Mouse (Mus musculus) G1E (cell line): ENCODE data around the gene Lmna. TPM values are rescaled to one million over a fixed set of nuclear protein-coding genes. Genes with fewer than 3 reads are reported as not detected.

Source experiments
- ATAC-seq: 2 replicates; pipeline ENCODE4 v1.8.0; 2016; ENCODE audit warnings: mild to moderate bottlenecking; ENCODE audit not compliant: insufficient number of reproducible peaks, poor library complexity, low FRiP score, severe bottlenecking; ENCODE audit errors: extremely low read depth
- DNase-seq: peaks from one replicate; pipeline ENCODE4 v3.0.0; 2012; ENCODE audit warnings: low spot score
- H3K27me3 ChIP-seq: 2 replicates; pipeline ENCODE4 v1.6.1; 2012; ENCODE audit warnings: mild to moderate bottlenecking, low read length, inconsistent platforms; ENCODE audit not compliant: insufficient read depth
- H3K36me3 ChIP-seq: replicated peaks from 2 replicates; pipeline ENCODE3; 2012; ENCODE audit warnings: mild to moderate bottlenecking, inconsistent platforms
- H3K4me1 ChIP-seq: 2 replicates; pipeline ENCODE4 v1.6.1; 2012; ENCODE audit warnings: low read depth, low read length, inconsistent platforms, mixed read lengths; ENCODE audit not compliant: insufficient read depth
- H3K4me3 ChIP-seq: 2 replicates; pipeline ENCODE4 v1.5.1; 2012; ENCODE audit warnings: low read depth, mild to moderate bottlenecking, inconsistent platforms, low read length, moderate library complexity, mixed read lengths
- H3K9me3 ChIP-seq: replicated peaks from 2 replicates; pipeline ENCODE4 v1.6.1; 2012; ENCODE audit warnings: inconsistent platforms
- CTCF ChIP-seq: IDR thresholded peaks from 2 replicates; pipeline ENCODE4 v1.5.1; 2012; ENCODE audit warnings: low read depth, low read length, inconsistent platforms, mixed read lengths
- GATA1 ChIP-seq: IDR thresholded peaks from 2 replicates; pipeline ENCODE4 v1.6.1; 2012; ENCODE audit warnings: borderline replicate concordance, low read length, inconsistent platforms, mixed read lengths
- GATA2 ChIP-seq: IDR thresholded peaks from 2 replicates; pipeline ENCODE4 v1.6.1; 2012; ENCODE audit warnings: low read depth, low read length, inconsistent platforms, borderline replicate concordance
- POLR2AphosphoS5 ChIP-seq: IDR thresholded peaks from 2 replicates; pipeline ENCODE4 v1.6.1; 2012; ENCODE audit warnings: low read depth, low read length, inconsistent platforms; ENCODE audit not compliant: insufficient replicate concordance
- TAL1 ChIP-seq: conservative IDR thresholded peaks from 2 replicates; pipeline ENCODE4 v1.6.1; 2012; ENCODE audit warnings: low read depth, low read length, inconsistent platforms, mixed read lengths
- polyA plus RNA-seq: library from polyadenylated mRNA; stranded (reverse); fragments of >175 nt; gene quantifications from 2 replicates; pipeline ENCODE4 v1.2.3, GENCODE M21; 2012
- total RNA-seq, 2 experiments: library from RNA; stranded (forward) in 1 of 2; stranded (reverse) in 1 of 2; fragments of 200-1000 nt in 1 of 2; fragments of >200 nt in 1 of 2; fragmentation: Nextera tagmentation in 1 of 2; gene quantifications; 2 replicates each; pipeline ENCODE4 v1.2.3; 2014 to 2017

Gene Lmna
- total and polyA plus RNA-seq, 3 experiments: 72.1 to 336 (median 98.2) TPM

DNA sequence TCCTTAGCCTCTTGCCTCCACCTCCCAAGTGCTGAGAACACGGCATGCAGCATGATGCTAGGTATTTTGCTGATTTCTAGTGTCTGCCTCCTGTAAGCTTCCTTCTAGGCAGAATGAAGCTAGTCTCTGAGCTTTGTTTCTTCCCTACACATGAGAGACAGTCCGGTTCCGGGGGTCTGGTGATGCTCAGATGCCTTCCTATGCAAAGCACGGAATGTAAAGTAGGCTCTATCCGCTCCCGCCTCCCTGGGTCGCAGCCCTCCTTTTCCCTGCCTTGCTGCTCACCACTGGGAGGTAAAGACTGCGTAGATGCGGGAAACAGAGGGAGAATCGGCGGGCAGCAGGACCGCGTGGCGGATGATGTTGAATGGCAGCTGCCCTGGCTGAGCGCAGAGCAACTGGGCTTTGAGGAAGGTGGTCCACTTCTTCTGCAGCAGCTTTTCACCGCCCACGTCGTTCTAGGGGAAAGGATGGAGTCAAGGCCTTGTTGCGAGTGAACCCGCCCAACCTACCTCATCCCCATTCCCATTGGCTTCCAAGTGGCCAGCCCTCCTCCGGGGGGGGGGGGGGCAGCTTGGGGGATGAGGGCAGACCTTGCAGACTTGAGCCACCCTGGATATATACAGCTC is 60.2 kb downstream of the Lmna start:
- peaks cover 76% of the 10 kb centered on the region for H3K27me3 ChIP-seq
- TF ChIP-seq CTCF (no peak), TAL1 (no peak), GATA1 (no peak), GATA2 (no peak), POLR2AphosphoS5 (no peak)
- ATAC-seq: no peak

DNA sequence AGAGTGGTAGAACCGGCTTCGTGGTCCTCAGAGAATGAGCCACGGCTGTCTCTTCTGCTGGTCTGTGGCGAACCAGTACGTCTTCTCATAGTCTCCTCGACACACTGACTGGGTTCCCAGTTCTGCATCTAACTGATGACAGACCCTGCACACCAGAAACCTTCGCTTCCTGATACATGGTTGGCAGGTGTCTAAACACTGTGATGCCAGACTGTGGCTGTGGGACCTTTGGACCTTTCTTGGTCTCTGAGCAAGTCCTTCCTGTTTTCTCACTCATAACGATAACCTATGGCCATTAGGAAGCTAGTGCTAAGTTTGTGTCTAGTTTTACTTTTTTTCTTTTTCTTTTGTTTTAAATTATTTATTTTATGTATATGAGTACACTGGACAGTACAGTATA is 61.3 kb downstream of the Lmna start:
- H3K4me1 ChIP-seq: peaks cover 35% of the 10 kb centered on the region
- DNase-seq (no peak), ATAC-seq (no peak)
- TF ChIP-seq POLR2AphosphoS5 (no peak), TAL1 (no peak), GATA1 (no peak), GATA2 (no peak), CTCF (no peak)
- H3K27me3 ChIP-seq: peaks cover 70% of the 10 kb centered on the region
- H3K9me3 ChIP-seq: no peaks in the 10 kb centered on the region
- H3K4me3 ChIP-seq: no peak overlapping the region
- peaks cover 4% of the 10 kb centered on the region for H3K36me3 ChIP-seq

More for the DNA sequence above, 60.2 kb downstream of the Lmna start:
- no peak overlapping the region for H3K4me3 ChIP-seq
- peaks cover 4% of the 10 kb centered on the region for H3K36me3 ChIP-seq
- H3K9me3 ChIP-seq: no peaks in the 10 kb centered on the region
- DNase-seq: no peak
- peaks cover 42% of the 10 kb centered on the region for H3K4me1 ChIP-seq

- TF ChIP-seq CTCF (no peak), GATA1 (no peak), GATA2 (no peak), POLR2AphosphoS5 (no peak), TAL1 (no peak)
- no peak for DNase-seq
- H3K36me3 ChIP-seq: peaks cover 4% of the 10 kb centered on the region
- H3K4me3 ChIP-seq: no peak overlapping the region
- H3K27me3 ChIP-seq: peaks cover 65% of the 10 kb centered on the region
- no peaks in the 10 kb centered on the region for H3K9me3 ChIP-seq
- no peak for ATAC-seq
- H3K4me1 ChIP-seq: peaks cover 34% of the 10 kb centered on the region
Observed at GRCm38 (mm10) chr3:88447676-88448183, 62.0 kb downstream of the Lmna start.

- peaks cover 54% of the 10 kb centered on the region for H3K27me3 ChIP-seq
- no peak overlapping the region for H3K4me3 ChIP-seq
- peaks cover 35% of the 10 kb centered on the region for H3K4me1 ChIP-seq
Observed at GRCm38 (mm10) chr3:88446471-88447123, 63.2 kb downstream of the Lmna start.

GRCm38 (mm10) chr3:88442888-88443287 is 66.9 kb downstream of the Lmna start:
- TF ChIP-seq TAL1: no peak
- no peak for DNase-seq
- H3K9me3 ChIP-seq: no peaks in the 10 kb centered on the region
- H3K4me3 ChIP-seq: no peak overlapping the region; the same call in 1 of the 2 replicates
- peaks cover 2% of the 10 kb centered on the region for H3K36me3 ChIP-seq
- H3K27me3 ChIP-seq: peaks cover 46% of the 10 kb centered on the region
- ATAC-seq: no peak
- H3K4me1 ChIP-seq: peaks cover 56% of the 10 kb centered on the region

More at GRCm38 (mm10) chr3:88446471-88447123, 63.2 kb downstream of the Lmna start:
- no peak for DNase-seq
- Histone ChIP-seq H3K9me3 (no peaks in the 10 kb centered on the region), H3K36me3 (peaks cover 4% of the 10 kb centered on the region)
- TF ChIP-seq GATA1 (no peak), TAL1 (no peak), POLR2AphosphoS5 (no peak), GATA2 (no peak), CTCF (no peak)
- ATAC-seq: no peak

DNA sequence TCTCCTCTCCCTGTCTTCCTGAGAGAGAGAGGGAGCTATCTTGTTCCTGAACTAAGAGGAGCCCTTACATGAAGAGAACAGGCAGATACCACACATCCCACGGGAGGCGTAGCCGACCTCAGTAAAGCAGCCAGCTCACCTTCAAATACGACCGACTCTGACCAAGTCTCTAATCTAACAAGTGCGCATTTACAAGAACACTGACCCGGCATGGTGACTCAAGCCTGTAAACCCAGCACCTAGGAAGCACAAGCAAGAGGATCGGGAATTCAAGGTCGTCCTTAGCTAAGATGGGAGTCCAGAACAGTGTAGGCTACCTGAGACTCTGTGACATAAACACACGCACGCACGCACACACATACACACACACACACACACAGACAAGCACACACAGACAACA is 67.3 kb downstream of the Lmna start:
- TF ChIP-seq TAL1 (no peak), GATA1 (no peak), POLR2AphosphoS5 (no peak), GATA2 (no peak), CTCF (no peak)
- ATAC-seq (no peak), DNase-seq (no peak)
- Histone ChIP-seq H3K4me3 (no peak overlapping the region), H3K27me3 (peaks cover 46% of the 10 kb centered on the region), H3K4me1 (peaks cover 55% of the 10 kb centered on the region), H3K9me3 (no peaks in the 10 kb centered on the region), H3K36me3 (peaks cover 1% of the 10 kb centered on the region)
